Mouse (Mus musculus): ENCODE measurements around the gene Olfr78. TPM values are rescaled to one million over a fixed set of nuclear protein-coding genes. Genes with fewer than 3 reads are reported as not detected.

Gene Olfr78
- total RNA-seq (2021), result 1 to 10 TPM; 1.6 to 2.1 TPM
- long read RNA-seq, experiment 1, partial matches to known transcripts, result 0 of 2 reads
- long read RNA-seq, experiment 1, other reads (novel, unspliced or antisense), result 0 of 2 reads
- long read RNA-seq, experiment 2, result 0 reads

- no peak for DNase-seq
- intact Hi-C loops (cut with DNase I), result no loop called here
Observed at GRCm38 (mm10) chr7:102759266-102759665, at the start of gene Olfr78, which contains the start of gene Olfr560. TSS of gene Olfr78 (minus strand) at chr7:102759471. TSS of gene Olfr560 (minus strand) at chr7:102759366.

- DNase-seq, result no peak
- intact Hi-C loops (cut with DNase I), result no loop called here
Observed at GRCm38 (mm10) chr7:102803180-102803579, 43.9 kb upstream of the Olfr78 start, which contains the start of gene Olfr564. TSS of gene Olfr564 (plus strand) at chr7:102803480.

GRCm38 (mm10) chr7:102770921-102771320, 11.7 kb upstream of the Olfr78 start, which contains the start of gene Olfr561:
TSS of gene Olfr561 (plus strand) at chr7:102771221.
- DNase-seq, result no peak
- intact Hi-C loops (cut with DNase I), result loop anchor here (5.0 kb wide), 1 partner anchor 41 kb away; no protein-coding TSS in a partner anchor

- DNase-seq, result peak in 1 of 2 experiments; percentile 5
- intact Hi-C loops (cut with DNase I), result loop anchor here (5.0 kb wide), 1 partner anchor 240 kb away; no protein-coding TSS in a partner anchor
Observed at GRCm38 (mm10) chr7:102752086-102752485, 7.2 kb downstream of the Olfr78 start.

GRCm38 (mm10) chr7:102737705-102738104, 21.6 kb downstream of the Olfr78 start:
- intact Hi-C loops (cut with DNase I), result no loop called here
- DNase-seq, result no peak

DNA sequence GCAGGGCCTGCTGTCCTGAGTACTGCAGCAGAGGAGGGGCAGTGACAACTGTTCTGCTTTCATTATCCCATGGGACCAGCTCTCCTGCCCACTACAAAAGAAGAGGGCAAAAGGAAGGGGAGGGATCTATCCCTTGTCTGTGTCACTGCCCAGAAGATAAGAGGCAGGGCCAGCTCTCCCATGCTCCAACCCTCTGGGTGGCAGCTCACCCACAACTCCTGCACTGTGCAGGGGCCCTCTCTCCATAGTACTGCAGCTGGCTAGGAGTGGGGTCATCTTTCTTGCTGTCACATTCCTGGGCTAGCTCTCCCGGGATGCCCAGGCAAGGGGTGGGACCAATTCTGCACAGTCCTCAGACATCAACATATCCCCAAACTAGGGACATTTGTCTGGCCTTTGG, 25.5 kb downstream of the Olfr78 start:
- no peak for DNase-seq

DNA sequence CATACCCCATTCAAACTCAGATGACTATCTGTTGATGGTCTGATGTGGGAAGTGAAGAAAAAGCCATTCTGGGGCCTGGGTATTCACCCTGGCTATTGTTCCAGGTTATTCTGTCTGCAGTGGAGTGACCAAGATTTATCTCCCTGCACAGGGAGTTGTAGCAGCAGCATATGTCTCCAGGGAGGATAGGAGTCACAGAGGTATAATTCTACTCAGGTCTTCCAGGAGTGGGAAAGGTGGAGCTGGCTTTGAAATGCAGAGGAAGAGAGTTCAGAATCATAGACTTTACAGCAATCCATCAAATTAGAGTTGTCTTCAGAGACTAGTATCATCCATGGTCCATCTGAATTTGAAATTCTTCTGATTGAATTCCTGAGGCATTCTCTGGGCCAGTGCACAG, 31.9 kb downstream of the Olfr78 start, which contains the start of gene Olfr559:
TSS of gene Olfr559 (minus strand) at position 101 of the 400 bp plus-strand sequence.
- no peak for DNase-seq
- intact Hi-C loops (cut with DNase I), result no loop called here

More for the DNA sequence above, 25.5 kb downstream of the Olfr78 start:
- intact Hi-C loops (cut with DNase I), result no loop called here

DNA sequence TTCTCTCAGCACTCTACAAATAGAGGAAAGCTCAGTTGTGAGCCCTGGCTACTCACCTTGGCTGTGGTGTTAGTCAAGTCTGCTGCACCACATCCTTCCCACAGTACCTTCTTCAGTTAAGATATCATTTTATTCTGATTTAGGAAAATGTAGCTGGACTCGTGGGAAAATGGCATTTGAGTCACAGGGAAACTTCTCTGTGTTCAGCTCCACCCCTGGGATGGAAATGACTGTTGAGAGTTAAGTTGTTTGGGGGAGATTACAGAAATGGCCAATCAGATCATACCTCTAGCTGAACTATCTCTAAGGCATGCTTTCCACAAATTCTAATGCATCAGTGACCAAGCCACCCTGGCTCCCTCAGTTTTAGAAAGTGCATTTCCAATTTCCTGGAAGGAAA, 40.3 kb downstream of the Olfr78 start, which contains the start of gene Olfr33:
TSS of gene Olfr33 (minus strand) at position 101 of the 400 bp plus-strand sequence.
- intact Hi-C loops (cut with DNase I), result no loop called here
- DNase-seq, result no peak

DNA sequence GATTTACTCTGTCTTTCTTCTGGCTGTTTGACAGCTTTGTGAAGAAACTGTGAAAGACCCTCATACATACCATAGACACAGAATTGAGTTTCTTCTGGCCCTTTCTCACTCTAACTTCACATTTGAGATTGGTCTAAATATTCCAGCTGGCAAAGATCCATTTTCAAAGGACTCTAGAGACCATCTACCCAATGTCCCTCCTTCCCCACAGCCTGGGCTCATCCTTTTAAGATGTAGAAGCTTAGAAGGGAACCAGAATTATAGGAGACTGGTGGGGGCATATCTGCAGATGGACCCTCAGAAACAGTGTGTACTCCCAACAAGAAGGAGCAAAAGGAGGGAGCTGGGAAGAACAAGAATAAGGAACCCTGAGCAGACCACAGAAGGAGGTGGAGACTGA, 57.4 kb downstream of the Olfr78 start, which contains the start of gene Olfr558:
TSS of gene Olfr558 (plus strand) at position 301 of the 400 bp plus-strand sequence.
- no peak for DNase-seq
- intact Hi-C loops (cut with DNase I), result no loop called here

DNA sequence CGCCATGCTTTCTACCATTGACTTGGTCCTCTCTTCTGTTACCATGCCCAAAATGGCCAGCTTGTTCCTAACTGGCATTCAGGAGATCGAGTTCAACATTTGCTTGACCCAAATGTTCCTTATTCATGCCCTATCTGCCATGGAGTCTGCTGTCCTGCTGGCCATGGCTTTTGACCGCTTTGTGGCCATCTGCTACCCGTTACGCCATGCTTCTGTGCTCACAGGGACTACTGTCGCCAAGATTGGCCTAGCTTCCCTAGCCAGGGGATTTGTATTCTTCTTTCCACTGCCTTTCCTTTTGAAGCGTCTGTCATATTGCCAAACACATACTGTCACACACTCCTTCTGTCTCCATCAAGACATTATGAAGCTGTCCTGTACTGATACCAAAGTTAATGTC, 60.8 kb downstream of the Olfr78 start:
- no peak for DNase-seq
- intact Hi-C loops (cut with DNase I), result loop anchor here (1.0 to 10.0 kb wide), 3 partner anchors 9 to 226 kb away; partner anchors contain the start of gene Olfr572

DNA sequence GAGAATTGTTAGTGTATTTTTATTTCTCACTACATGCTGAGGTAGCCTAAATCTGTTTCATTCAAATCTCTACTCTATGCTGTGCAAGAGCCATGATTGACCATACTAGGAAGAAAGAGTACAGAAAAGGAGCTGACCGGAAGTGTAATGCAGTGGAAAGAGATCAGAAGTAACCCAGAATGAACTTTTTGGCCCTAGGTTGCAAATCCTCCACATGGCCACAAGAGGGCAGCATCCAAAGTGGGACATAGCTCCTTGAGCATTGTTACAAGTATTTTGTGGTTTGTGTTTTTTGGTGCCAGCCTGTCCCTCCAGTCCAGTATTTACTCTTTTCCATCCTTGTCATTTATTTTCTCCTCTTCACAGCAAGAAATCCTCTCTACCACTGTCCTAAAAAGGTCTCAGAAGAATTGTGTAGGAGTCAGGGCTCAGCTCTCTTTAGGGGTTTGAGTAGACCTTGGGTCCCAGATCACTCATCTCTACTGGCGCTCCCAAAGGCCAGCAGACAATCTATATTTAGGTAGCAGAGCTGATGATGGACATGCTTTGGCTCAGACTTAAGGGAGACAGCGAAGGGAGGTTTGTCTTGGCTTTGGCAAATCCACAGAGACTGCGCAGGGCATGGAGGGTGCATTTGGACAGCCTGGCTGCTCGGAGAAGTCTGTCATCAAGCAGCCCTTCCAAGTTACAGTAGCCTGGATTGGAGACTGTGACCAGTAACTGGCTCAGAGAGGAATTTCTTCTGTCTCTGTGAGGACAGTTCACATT, 63.7 kb downstream of the Olfr78 start, which contains the start of gene Olfr557:
TSS of gene Olfr557 (plus strand) at position 553 of the 768 bp plus-strand sequence.
- intact Hi-C loops (cut with DNase I), result loop anchor here (10.0 kb wide), 2 partner anchors 181 to 229 kb away; partner anchors contain the start of gene Olfr572
- DNase-seq, result peak; percentile 21 to 59

Other genes starting within 250 kb of the Olfr78 start
- not detected for gene Olfr547, start 224.7 kb downstream of the Olfr78 start, total RNA-seq (2021)
- gene Olfr548-ps1, start 218.6 kb downstream of the Olfr78 start, total RNA-seq (2021), result not detected
- not detected for gene Olfr549, start 209.6 kb downstream of the Olfr78 start, total RNA-seq (2021)
- gene Trim21, start 194.0 kb downstream of the Olfr78 start, total RNA-seq (2021), result 1 to 10 TPM; 6.1 to 7.7 TPM
- under 1 TPM; 0.17 to 0.37 TPM for gene Olfr550, start 188.0 kb downstream of the Olfr78 start, total RNA-seq (2021)
- not detected for gene Olfr551, start 167.6 kb downstream of the Olfr78 start, total RNA-seq (2021)
- gene Olfr552, start 161.7 kb downstream of the Olfr78 start, total RNA-seq (2021), result under 1 TPM; 0.07 to 0.27 TPM
- gene Olfr553, start 141.3 kb downstream of the Olfr78 start, total RNA-seq (2021), result not detected
- not detected for gene Olfr554, start 121.0 kb downstream of the Olfr78 start, total RNA-seq (2021)
- not detected for gene Olfr555, start 100.6 kb downstream of the Olfr78 start, total RNA-seq (2021)
- not detected for gene Olfr556, start 94.6 kb downstream of the Olfr78 start, total RNA-seq (2021)
- gene Trim68, start 72.1 kb downstream of the Olfr78 start, total RNA-seq (2021), result 1 to 10 TPM; 7.7 to 8.7 TPM
- not detected for gene Olfr557, start 63.6 kb downstream of the Olfr78 start, total RNA-seq (2021)
- 1 to 10 TPM; 4.8 to 5.1 TPM for gene Olfr558, start 57.3 kb downstream of the Olfr78 start, total RNA-seq (2021)
- not detected for gene Olfr33, start 40.4 kb downstream of the Olfr78 start, total RNA-seq (2021)
- not detected for gene Olfr559, start 32.0 kb downstream of the Olfr78 start, total RNA-seq (2021)
- under 1 TPM in 1 of 2 experiments, not detected in 1; 0.32 TPM for gene Olfr560, start 105 bp downstream of the Olfr78 start, total RNA-seq (2021)
- not detected for gene Olfr561, start 11.8 kb upstream of the Olfr78 start, total RNA-seq (2021)
- gene Olfr564, start 44.0 kb upstream of the Olfr78 start, total RNA-seq (2021), result not detected
- gene Olfr566, start 99.3 kb upstream of the Olfr78 start, total RNA-seq (2021), result not detected
- gene Olfr568, start 117.7 kb upstream of the Olfr78 start, total RNA-seq (2021), result not detected
- gene Olfr569, start 131.4 kb upstream of the Olfr78 start, total RNA-seq (2021), result not detected
- gene Olfr570, start 135.1 kb upstream of the Olfr78 start, total RNA-seq (2021), result not detected
- not detected for gene Olfr571, start 158.1 kb upstream of the Olfr78 start, total RNA-seq (2021)
- gene Olfr572, start 164.9 kb upstream of the Olfr78 start, total RNA-seq (2021), result not detected
- gene Olfr573-ps1, start 183.1 kb upstream of the Olfr78 start, total RNA-seq (2021), result not detected
- gene Olfr574, start 189.0 kb upstream of the Olfr78 start, total RNA-seq (2021), result not detected
- gene Olfr575, start 199.3 kb upstream of the Olfr78 start, total RNA-seq (2021), result not detected
- gene Olfr576, start 203.2 kb upstream of the Olfr78 start, total RNA-seq (2021), result not detected
- not detected for gene Olfr577, start 216.5 kb upstream of the Olfr78 start, total RNA-seq (2021)
- not detected for gene Olfr578, start 229.9 kb upstream of the Olfr78 start, total RNA-seq (2021)

Measured in heart, postnatal 14 days (tissue).